Mouse (Mus musculus) T-helper 17 cell (primary cell): ENCODE measurements around the gene Prr36.

Experiments used
- in situ Hi-C, 2 experiments: fragments of 300-600 bp; cut with MboI, MseI; formaldehyde crosslinking; loops; 1 replicate in 1 of 2; 2 replicates in 1 of 2; pipeline ENCODE4 v1.15.1; 2025; ENCODE audit warnings: high pct_unique_total_duplicates in 2 of 2

Prr36 gene

DNA sequence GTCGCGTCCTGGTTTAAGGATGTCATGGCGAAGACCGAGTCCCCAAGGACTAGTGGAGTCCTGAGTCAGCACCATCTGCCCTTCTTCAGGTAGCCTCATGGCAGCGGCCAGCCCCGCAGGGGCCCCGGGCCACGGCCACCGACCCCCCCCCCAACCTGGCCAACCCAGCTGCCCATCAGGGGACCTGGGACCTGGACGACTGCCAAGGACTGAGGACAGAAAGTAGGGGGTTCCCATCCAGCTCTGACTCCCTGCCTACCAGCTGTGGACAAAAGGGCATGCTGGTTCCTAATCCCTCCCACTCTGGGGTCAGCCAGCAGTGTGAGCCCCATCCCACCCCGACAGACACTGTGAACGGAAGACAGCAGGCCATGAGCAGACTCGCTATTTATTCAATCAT lies 28.5 kb upstream of the Prr36 start:
- in situ Hi-C loops: no loop called here

DNA sequence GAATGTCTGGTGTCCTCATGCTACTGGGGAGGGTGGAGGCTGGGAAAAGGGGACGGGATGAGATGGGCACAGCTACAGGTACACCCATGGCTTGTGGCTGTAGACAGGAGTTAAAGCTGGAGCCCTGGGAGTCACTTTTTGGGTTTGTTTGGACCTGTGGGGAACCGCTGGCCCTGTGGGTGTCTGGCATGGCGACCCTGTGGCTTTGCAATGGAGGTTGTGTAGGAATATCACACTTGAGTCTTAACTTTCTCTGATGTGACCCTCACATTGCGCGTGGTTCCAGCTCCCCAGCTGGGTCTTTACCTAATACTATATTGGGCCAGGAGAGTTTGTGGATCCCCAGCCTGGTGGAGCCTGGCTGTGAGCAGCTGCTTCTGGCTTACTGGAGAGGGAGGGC lies 27.8 kb upstream of the Prr36 start:
- in situ Hi-C loops: no loop called here

DNA sequence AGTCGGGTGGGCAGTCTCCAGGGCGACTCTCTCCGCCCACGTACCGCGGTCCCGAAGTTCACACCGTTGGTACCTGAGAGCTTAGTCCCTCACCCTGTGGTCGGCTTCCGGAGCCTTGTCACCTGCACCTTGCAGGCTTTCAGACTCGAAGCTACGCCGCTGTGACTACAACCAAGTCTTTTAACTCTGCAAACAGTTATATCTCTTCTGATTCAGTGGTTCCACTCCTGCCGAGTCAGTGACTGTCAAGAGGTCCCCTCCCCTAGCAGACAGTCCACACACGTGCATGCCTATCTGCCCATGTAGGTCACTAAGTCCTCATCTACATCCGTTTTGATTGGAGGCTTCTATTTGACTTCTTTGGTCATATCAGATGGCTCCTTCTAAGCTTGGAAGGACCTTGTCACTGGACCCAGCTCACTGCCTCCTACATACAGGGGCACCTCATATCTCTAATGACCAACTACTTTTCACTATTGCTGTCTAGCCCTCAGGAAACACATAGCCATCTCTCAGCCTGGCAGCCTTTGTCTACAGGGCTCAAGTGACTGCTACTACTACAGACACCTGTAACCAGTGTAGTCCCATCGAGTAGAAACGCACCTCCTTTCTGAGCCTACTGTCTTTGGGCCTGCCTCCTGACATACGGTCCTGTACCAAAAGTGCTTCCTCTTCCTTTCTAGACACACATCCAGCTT lies 22.1 kb upstream of the Prr36 start:
- in situ Hi-C loops: loop anchor here in 1 of 2 experiments (10.0 kb wide), 1 partner anchor 605 kb away; the partner anchor contains the start of gene Stxbp2

DNA sequence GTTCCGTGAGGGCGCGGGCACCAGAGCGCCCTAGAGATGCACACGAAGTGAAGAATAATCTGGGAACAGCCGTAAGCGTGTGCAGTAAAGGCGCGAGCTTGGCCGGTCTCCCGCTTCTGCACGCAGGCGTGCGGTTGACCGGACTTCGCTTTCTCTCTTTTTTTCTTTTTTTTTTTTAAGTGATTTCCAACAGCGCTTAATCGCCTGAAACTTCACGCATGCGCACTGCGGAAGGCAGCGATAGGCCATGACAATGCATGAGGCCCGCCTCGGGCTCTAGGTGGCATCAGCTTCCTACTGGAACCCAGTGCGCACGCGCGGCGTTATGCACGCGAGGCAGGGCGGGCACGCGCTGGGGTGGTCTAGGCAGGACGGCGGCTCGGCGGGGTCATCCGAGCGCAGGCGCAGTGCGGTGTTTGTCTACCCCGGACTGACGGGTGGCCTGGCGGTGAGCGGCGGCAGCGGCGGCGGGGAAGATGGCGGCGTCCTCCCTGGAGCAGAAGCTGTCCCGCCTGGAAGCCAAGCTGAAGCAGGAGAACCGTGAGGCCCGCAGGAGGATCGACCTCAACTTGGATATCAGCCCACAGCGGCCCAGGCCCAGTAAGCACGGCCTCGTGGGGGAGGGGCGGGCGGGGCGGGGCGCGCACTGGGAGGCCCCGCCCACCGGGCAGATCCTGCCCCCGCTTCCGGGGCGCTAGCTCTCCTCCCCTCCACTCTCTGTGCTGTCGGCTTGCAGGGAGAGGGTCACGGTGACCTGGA lies 21.4 kb upstream of the Prr36 start, which contains the start of the genes Map2k7 and Gm49320:
Map2k7 (plus strand) TSS at position 307 of the 759 bp plus-strand sequence.
Gm49320 (plus strand) TSS at position 432 of the 759 bp plus-strand sequence.
- in situ Hi-C loops: loop anchor here in 1 of 2 experiments (10.0 kb wide), 1 partner anchor 604 kb away; the partner anchor contains the start of gene Stxbp2

DNA sequence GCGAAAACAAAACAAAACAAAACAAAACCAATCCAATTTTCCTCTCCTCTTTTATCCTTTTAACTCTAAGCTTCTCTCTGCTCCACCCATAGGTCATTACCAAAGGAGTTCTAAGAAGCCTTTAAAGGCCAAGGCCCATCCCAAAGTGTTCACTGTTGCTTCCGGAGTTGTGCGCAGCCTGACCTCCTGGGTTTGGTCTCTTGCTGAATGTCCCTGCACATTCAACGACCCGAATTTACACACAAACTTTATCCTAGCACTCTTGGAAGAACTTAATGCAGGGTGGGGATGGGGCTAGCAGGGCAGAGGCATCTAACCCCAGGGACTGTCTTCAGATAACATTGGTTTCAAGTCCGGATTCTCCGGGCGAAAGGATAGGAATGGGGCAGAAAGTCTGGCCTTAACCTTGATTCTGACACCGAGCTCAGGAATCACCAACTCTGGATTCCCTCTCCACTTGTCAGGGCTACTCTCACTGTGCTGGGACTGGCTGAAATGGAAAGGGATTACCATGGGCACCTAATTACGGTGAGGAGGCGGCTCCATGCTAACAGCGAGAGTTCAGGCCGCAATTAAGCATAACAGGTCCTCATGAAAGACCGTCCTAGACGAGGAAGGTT lies 20.7 kb upstream of the Prr36 start:
- in situ Hi-C loops: loop anchor here in 1 of 2 experiments (10.0 kb wide), 1 partner anchor 603 kb away; the partner anchor contains the start of gene Stxbp2

DNA sequence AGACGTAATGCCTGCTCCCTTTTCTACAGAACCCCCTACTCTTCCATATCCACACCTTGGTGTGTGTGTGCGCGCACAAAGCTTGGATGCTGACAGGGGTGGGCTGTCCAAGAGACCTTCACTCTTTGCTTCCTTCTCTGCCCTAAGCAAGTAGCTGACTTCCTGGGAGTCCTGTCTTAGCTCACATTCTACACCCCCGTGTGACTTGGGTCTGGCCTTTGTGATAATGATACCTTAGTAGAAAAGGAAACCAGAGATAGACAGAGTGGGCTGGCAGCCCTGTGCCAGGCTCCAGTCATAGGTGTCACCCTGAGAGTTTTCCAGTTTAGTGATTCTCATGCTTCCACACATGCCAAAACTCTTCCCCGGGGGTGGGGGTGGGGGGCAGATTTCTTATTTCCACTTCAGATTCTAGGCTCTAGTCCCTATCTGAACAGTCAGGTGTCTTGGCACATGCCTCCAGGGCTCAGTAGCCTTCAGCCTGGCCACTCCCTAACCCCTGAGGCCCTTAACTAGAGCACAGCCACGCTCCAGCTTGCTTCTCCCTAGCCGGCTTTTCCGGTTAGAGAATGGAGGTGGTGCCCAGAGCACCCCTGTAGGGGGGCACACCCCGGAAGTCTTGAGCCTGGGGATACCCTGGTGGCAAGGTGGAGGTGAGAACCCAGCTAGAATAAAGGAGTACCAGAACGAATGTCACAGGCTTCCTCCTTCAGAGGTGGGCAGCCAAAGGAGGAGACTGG lies 13.5 kb upstream of the Prr36 start:
- in situ Hi-C loops: loop anchor here in 1 of 2 experiments (10.0 kb wide), 1 partner anchor 596 kb away; the partner anchor contains the start of gene Stxbp2

DNA sequence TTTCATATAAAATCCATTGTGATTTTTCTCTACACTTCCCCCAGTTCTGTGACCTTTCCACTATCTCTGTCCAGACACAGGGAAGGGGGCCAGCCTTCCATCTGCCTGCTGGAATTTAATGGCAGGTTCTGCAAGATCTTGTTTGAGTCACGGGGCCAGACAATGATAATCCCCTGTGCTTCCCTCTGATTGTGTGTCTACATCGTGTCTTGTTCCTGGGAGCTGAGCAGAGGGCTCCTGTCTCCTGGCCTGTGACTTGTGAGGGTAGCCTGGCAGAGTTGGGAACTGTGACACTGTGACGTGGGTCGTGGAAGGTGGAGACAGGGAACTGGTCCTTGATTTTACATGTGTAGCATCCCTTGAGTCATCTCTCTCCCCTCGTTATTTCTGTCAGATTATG lies 12.5 kb upstream of the Prr36 start:
- in situ Hi-C loops: loop anchor here in 1 of 2 experiments (10.0 kb wide), 1 partner anchor 595 kb away; the partner anchor contains the start of gene Stxbp2

DNA sequence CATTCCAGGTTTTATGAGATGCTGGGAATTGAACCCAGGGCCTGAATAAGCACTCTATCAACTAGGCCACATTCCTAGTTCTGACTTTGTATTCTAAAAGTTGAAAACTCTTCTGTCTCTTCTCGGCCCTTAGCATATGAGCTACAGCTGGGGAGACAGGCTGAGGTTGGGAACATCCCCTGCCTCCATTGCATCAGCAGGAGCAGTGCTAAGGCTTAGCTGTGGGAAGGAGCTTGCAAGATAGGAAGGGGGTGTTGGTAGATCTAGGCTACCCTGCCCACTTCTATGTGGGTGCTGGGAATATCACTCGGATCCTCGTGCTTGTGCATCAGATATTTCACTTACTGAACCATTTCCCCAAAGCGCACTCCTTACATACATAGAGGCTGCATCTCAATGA lies 10.7 kb upstream of the Prr36 start:
- in situ Hi-C loops: no loop called here

DNA sequence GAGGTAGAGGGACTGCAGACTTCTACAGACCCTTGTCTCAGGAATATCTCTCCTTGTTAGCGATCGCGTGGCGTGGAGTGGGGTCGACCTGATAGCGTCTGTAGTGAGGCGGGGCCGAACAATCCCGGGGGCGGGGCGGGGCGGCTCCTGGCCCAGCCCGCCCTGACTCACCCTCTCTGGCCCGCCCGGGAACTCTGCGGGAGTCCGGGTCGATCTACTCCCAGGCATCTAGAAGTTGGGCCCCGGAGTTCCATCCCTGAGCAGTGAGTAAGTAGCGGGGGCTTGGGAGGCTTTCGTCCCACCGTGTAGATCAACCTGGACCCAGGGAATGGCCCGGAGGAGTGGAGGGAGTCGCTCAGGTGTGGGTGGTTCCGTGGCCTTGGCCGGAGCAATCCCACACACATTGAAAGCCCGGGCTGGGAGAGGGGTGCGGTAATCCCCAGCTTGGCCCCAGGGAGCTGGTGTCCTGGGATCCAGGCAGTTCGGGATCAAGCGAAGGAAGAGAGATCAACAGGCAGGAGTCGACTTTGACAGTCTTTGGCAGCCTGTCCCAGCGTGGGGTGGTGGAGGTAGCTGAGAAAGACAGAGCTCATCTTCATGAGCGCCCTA lies 9.6 kb upstream of the Prr36 start, which contains the start of gene Lrrc8e:
Lrrc8e (plus strand) TSS at position 89 of the 609 bp plus-strand sequence.
- in situ Hi-C loops: no loop called here

DNA sequence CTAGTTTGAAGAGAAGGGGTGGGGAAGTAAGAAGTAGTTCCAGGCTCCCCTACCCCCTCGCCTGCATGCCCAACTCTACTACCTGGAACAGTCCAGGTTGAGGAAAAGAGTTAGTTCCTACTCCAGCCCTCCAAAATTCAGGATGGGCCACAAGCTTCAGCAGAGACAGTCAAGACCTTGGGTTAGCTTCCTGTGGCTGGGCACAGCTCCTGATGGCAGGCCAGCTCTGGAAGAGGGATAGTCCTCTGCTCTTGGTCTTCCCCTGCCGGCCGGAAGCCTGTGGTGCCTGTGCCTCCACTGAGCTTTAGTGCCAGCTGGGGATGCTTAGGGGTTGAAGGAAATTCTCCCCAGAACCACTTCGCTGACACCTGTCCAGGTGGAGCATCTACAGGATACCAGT lies 9.1 kb upstream of the Prr36 start:
- in situ Hi-C loops: no loop called here

DNA sequence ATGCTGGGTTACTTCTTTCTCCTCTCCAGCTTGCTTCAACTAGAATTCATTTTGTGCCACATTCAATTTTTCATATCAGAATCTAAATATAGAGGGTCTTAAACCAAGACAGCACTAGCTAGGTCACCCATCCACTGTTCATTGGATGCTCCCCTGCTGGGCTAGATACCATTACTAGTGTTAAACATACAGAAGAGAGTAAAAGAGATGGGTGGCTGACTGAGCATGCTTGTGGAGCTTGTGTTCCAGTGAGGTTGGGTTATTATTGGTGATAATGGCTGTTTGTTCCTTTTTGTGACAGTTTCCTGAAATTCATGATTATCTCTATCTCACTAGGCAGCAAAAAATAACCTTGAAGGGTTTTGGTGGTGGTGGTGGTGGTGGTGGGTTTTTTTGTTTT lies 4.8 kb upstream of the Prr36 start:
- in situ Hi-C loops: no loop called here

DNA sequence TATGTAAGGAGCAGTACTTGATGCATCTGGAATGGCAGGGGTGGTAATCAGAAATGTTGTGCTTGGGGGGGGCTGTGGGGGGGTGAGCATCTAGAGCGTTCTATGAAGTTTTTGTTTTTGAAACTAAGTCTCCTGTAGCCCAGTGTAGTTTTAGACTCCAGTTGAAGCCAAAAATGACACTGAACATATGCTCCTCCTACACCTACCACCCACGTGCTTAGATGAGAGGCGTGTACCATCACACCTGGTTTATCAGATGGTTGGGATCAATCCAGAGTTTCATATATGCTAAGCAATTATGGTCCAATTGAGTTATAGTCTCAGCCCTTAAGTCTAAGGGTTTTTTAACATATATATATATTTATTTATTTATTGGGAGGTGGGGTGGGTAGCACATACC lies 2.4 kb upstream of the Prr36 start:
- in situ Hi-C loops: no loop called here

DNA sequence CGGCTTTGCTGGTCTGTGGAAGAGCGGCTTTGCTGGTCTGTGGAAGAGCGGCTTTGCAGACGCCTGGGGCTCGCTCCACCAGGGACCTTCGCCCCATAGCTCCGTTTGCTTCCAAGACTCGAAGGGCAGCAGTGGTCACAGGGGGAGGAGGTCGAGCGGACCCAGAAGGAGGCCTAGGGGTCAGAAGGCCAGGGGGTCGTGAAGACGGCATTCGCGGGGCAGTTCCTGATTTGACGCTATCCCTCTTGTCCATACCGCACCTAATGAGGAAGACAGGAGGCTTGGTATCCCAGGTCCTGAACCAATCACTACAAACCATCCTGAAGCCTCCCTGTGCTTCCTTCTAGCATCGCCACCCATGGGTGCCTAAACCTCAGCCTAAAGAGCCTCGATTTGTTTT lies 963 bp downstream of the Prr36 start:
- in situ Hi-C loops: no loop called here

DNA sequence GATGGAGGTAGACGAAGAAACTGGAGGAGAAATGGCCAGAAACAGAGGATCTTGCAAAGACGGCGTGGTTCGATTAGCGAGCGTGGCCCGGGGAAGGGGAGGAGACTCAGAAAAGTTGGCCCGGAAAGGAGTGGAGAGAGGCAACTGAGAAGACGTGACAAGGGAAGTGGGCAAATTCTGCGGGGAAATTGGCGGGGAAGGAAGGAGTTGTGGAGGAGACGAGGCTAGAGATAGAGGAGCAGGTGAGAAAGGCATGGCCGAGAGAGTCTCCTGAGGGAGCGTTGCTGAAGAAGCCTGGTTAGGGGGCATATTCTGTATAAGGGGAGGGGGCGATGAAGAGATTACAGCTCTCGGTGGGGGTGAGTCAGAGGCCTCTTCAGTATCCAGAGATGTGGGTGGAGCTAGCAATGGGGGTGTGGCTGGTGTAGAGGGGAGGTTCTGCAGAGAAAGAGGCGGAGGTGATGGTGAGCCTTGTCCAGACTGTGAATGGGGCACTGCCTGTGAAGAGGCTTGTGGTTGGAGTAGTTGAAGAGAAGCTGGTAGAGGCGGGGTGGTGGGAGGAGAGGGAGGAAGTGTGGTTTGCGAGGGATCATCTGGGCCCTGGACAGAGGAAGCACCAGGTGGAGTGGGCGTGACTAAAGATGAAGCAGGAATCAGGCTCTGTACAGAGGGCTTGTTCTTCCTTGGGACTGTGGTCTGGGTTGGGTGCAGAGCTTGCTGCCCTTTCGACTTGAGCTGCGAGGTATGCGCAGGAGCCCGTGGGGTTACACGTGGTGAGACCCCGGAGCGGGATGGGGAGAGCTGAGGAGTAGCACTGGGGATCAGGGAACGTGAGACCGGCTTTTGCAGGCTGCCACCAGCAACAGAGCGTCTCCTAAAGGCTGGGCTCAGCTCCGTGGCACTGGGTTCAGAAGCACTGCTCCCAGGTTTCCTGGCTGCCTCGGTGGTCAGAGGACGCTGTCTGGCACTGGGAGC lies 3.0 kb downstream of the Prr36 start:
- in situ Hi-C loops: no loop called here

DNA sequence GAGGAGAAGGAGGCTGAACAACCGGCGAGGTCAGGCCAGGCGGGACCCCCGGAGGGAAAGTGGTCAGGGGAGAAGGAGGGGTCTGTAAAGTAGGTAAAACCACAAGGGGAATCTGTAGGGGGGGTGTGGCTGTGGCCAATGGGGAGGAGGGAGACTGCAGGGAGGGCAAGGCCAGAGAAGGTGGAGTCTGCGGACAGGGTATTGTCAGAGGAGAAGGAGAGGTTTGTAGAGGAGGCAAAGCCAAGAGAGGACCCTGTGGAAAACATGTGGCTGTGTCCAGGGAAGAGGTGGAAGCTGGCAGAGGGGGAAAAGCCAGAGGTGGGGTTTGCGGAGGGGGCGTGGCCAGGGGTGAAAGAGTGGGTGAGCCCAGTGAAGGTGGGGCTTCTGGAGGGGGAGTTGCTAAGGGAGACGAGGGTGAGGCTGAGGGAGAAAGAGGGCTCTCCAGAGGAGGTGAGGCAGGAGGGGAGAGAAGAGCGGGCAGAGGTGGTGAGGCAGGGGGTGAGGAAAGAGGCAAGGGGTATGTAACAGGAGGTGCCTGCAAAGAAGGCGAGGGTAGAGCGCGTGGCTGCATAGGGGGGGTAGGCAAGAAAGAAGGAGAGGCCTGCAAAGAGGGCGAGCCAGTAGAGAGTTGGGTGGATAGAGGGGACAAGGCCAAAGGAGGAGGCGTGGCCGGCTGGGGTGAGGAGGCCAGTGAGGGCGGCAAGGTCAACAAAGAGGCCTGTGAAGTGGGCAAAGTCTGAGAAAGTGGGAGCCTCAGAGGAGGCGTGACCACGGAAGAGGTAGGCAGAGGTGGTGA lies 3.9 kb downstream of the Prr36 start:
- in situ Hi-C loops: no loop called here

DNA sequence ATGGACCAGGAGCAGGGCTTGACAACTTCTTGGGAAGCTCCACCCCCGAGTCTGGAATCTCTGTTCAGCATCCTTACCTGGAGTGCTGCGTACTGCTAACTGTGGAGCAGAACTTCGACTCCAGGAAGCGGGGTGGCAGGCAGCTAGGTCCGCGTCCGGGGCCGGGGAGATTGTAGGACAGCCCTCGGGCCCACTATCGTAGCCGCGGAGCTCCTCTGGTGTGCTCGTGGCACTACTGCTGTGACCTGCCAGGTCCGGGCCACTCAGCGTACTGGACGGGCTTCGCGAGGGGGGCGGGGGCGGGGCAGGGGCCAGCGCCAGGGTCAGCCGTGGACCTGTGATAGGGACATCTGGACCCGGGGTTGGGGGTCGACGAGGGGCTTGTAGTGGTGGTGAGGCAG lies 4.5 kb downstream of the Prr36 start:
- in situ Hi-C loops: no loop called here

DNA sequence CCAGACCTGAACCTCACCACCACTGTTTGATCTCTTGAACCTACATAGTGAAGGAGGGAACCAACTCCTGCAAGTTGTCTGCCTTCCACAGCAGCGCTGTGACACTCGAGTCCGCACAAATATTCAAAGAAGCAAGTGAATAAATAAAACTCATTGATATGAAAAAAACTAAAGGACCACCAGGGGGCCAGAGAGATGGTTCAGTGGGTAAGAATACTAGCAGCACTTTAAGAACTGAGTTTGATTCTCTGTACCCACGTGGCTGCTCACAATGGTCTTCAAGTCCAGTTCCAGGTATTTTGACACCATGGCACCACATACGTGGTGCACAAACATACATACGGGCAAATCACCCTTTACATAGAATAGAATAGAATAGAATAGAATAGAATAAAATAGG lies 6.2 kb downstream of the Prr36 start:
- in situ Hi-C loops: no loop called here

DNA sequence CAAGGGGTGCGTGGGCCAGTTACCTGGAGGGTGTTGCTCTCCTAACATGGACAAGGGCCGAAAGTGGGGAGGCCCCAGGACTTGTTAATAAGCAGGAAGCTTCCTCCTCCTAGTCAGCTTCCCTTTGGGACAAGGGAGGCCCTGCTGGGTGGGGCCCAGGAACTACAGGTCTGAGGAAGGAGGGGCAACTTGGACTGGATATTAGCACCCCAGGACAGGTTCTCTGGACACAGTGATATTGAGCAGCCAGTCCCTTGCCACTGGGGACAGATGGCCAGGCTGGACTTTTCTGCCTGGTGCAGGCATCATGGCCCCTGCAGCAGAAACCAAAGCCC lies 10.3 kb downstream of the Prr36 start:
- in situ Hi-C loops: no loop called here
